Mouse (Mus musculus) embryonic facial prominence, embryonic 14.5 days (tissue): ENCODE data around the gene Ankrd37. TPM values are rescaled to one million over a fixed set of nuclear protein-coding genes. Genes with fewer than 3 reads are reported as not detected.

Experiments used
- polyA plus RNA-seq: library from polyadenylated mRNA; unstranded; fragments of >200 nt; fragmentation: Nextera tagmentation; extraction: Ambion mirVana; gene quantifications from 2 replicates; pipeline ENCODE4 v1.2.1, GENCODE M21; 2014

The Ankrd37 gene
- polyA plus RNA-seq, 1 experiment from 2014 or later: 19.2 TPM

Other genes with a start within 250 kb of the Ankrd37 start
- 86.6 and 105 TPM in 2 replicates for gene Pdlim3, start 120.2 kb downstream of the Ankrd37 start, polyA plus RNA-seq
- gene Ccdc110, start 71.1 kb downstream of the Ankrd37 start, polyA plus RNA-seq: not detected in 2 replicates
- 4.6 and 4.8 TPM in 2 replicates for gene 1700029J07Rik, start 30.5 kb downstream of the Ankrd37 start, polyA plus RNA-seq
- gene Ufsp2, start 30.2 kb downstream of the Ankrd37 start, polyA plus RNA-seq: 80.6 and 84.1 TPM in 2 replicates
- 0.35 and 1.1 TPM in 2 replicates for gene Lrp2bp, start 6.4 kb downstream of the Ankrd37 start, polyA plus RNA-seq
- gene Cfap97, start 146.1 kb upstream of the Ankrd37 start, polyA plus RNA-seq: 22.9 and 26.0 TPM in 2 replicates
- gene Snx25, start 146.5 kb upstream of the Ankrd37 start, polyA plus RNA-seq: 9.6 and 9.8 TPM in 2 replicates
- gene Slc25a4, start 205.6 kb upstream of the Ankrd37 start, polyA plus RNA-seq: 580 and 582 TPM in 2 replicates